8 mouse cellular contexts compared by ENCODE assay signal in genomic region chr10:81139529-81139846, GRCm38 (mm10). TPM values are rescaled to one million over a fixed set of nuclear protein-coding genes. Genes with fewer than 3 reads are reported as not detected.
DNase-seq lines count a peak whose midpoint lies in the region; ATAC-seq and TF ChIP-seq lines count a peak whose summit lies in the region.

No protein-coding gene starts in this region.

- H3K4me1 ChIP-seq in heart, embryonic 10.5 days, result peaks cover 83% of the 10 kb centered on the region
- peaks cover 75% of the 10 kb centered on the region for H3K4me1 ChIP-seq in G1E (ENCODE audit: insufficient read depth, low read depth, low read length)
- peaks cover 74% of the 10 kb centered on the region for H3K4me1 ChIP-seq in hindbrain, embryonic 10.5 days (replicated peaks)

- H3K9me3 ChIP-seq in heart, embryonic 10.5 days, result no peaks in the 10 kb centered on the region
- H3K9me3 ChIP-seq in G1E (replicated peaks), result peaks cover 11% of the 10 kb centered on the region
- no peaks in the 10 kb centered on the region for H3K9me3 ChIP-seq in hindbrain, embryonic 10.5 days

- peaks cover 23% of the 10 kb centered on the region for H3K36me3 ChIP-seq in heart, embryonic 10.5 days
- H3K36me3 ChIP-seq in G1E (replicated peaks) (peaks cover 61% of the 10 kb centered on the region), macrophage (ENCODE audit: inconsistent target) (no peaks in the 10 kb centered on the region; the same call in 1 of the 2 replicates)
- H3K36me3 ChIP-seq in hindbrain, embryonic 10.5 days, result peaks cover 21% of the 10 kb centered on the region

- ATAC-seq in G1E (ENCODE audit: extremely low read depth, insufficient number of reproducible peaks, low FRiP score, poor library complexity, severe bottlenecking), result no peak

- 86% methylated on average over 4 of the region's 4 CpGs for WGBS in heart, embryonic 10.5 days
- WGBS in hindbrain, embryonic 10.5 days, result 67% methylated on average over 4 of the region's 4 CpGs
- whole genome bisulfite sequencing in macrophage (ENCODE audit: missing documents), result 64% methylated on average over 4 of the region's 4 CpGs

- H3K27ac ChIP-seq in heart, embryonic 10.5 days, result peak overlapping the region; percentile 98
- peak overlapping the region; percentile 98 for H3K27ac ChIP-seq in hindbrain, embryonic 10.5 days
- H3K27ac ChIP-seq in macrophage, result no peak overlapping the region

- peaks cover 17% of the 10 kb centered on the region for H3K27me3 ChIP-seq in heart, embryonic 10.5 days (ENCODE audit: insufficient read depth, poor library complexity, severe bottlenecking)
- H3K27me3 ChIP-seq in G1E (ENCODE audit: insufficient read depth, low read length), result no peaks in the 10 kb centered on the region
- peaks cover 16% of the 10 kb centered on the region for H3K27me3 ChIP-seq in hindbrain, embryonic 10.5 days (ENCODE audit: insufficient read depth, poor library complexity, severe bottlenecking)

- H3K79me2 ChIP-seq in macrophage (ENCODE audit: inconsistent target), result peaks cover 66% of the 10 kb centered on the region

- H3K4me3 ChIP-seq in heart, embryonic 10.5 days, result peak overlapping the region; percentile 93
- H3K4me3 ChIP-seq in G1E (ENCODE audit: low read depth, low read length), result peak overlapping the region; percentile 79
- peak overlapping the region; percentile 74 for H3K4me3 ChIP-seq in hindbrain, embryonic 10.5 days
- H3K4me3 ChIP-seq in macrophage (ENCODE audit: inconsistent target), result peak overlapping the region; percentile 76

- no peak for DNase-seq in heart, embryonic 10.5 days (ENCODE audit: low spot score)
- DNase-seq in heart, adult 9 months (ENCODE audit: low spot score in 2 of 2), result no peak
- DNase-seq in G1E (ENCODE audit: low spot score), result no peak
- DNase-seq in hindbrain, embryonic 10.5 days (ENCODE audit: low spot score), result no peak
- no peak for DNase-seq in urinary bladder, postnatal 25 days (ENCODE audit: low spot score)
- DNase-seq in left cerebral cortex, adult 8-10 months (ENCODE audit: low spot score in 2 of 2), result no peak
- DNase-seq in T-cell, adult 2 months (ENCODE audit: low spot score), result no peak

- no peak for TF ChIP-seq CTCF in G1E (IDR thresholded peaks at IDR 0.05; ENCODE audit: low read depth, low read length)

RNA-seq across cellular contexts. Expression of gene Zbtb7a, which starts 4.5 kb away (rescaled TPM):
- polyA plus RNA-seq in heart, embryonic 10.5 days (2016; fragmentation: Nextera tagmentation; extraction: Ambion mirVana), result 17.6 and 18.6 TPM in 2 replicates
- total RNA-seq in G1E (2014; fragmentation: Nextera tagmentation) (27.7 and 31.1 TPM in 2 replicates), G1E (2017) (6.4 and 7.1 TPM in 2 replicates)
- polyA plus RNA-seq in G1E (2012) (75.7 and 79.1 TPM in 2 replicates), macrophage (2018) (48.1 to 55.4 TPM (median 52.8 TPM) in 3 replicates)
- 9.4 and 12.4 TPM in 2 replicates for polyA plus RNA-seq in hindbrain, embryonic 10.5 days (2016; fragmentation: Nextera tagmentation; extraction: Ambion mirVana)
- 100 to 1,000 TPM in 6 of 26 experiments, 10 to 100 TPM in 20; 17.7 to 188 (median 75.1) TPM for total RNA-seq in macrophage (2018; cell fraction: chromatin; rRNA removed)
- total RNA-seq in macrophage (2018; cell fraction: cytosol; rRNA removed), result 100 to 1,000 TPM in 4 of 26 experiments, 10 to 100 TPM in 22; 50.3 to 111 (median 83.6) TPM
- 100 to 1,000 TPM in 11 of 26 experiments, 10 to 100 TPM in 15; 39.7 to 162 (median 88.6) TPM for total RNA-seq in macrophage (2018; cell fraction: nucleus; rRNA removed)
- 100 to 1,000 TPM; 106 to 115 (median 112) TPM for total RNA-seq in left cerebral cortex, adult 8-10 months (2022)

RNA-seq across cellular contexts. Expression of gene Pias4, which starts 28.2 kb away (rescaled TPM):
- 53.5 and 62.2 TPM in 2 replicates for polyA plus RNA-seq in heart, embryonic 10.5 days (2016; fragmentation: Nextera tagmentation; extraction: Ambion mirVana)
- total RNA-seq in G1E (2014; fragmentation: Nextera tagmentation) (28.6 and 34.4 TPM in 2 replicates), G1E (2017) (21.2 and 24.8 TPM in 2 replicates)
- polyA plus RNA-seq in G1E (2012) (62.7 and 70.5 TPM in 2 replicates), macrophage (2018) (19.6 to 22.5 TPM (median 21.5 TPM) in 3 replicates)
- polyA plus RNA-seq in hindbrain, embryonic 10.5 days (2016; fragmentation: Nextera tagmentation; extraction: Ambion mirVana), result 64.1 and 72.2 TPM in 2 replicates
- 100 to 1,000 TPM in 1 of 26 experiments, 10 to 100 TPM in 25; 30.3 to 113 (median 63.8) TPM for total RNA-seq in macrophage (2018; cell fraction: chromatin; rRNA removed)
- total RNA-seq in macrophage (2018; cell fraction: cytosol; rRNA removed), result 10 to 100 TPM; 18.8 to 27.9 (median 23.9) TPM
- total RNA-seq in macrophage (2018; cell fraction: nucleus; rRNA removed), result 10 to 100 TPM; 29.0 to 59.1 (median 42.5) TPM
- 10 to 100 TPM; 22.0 to 30.4 (median 27.9) TPM for total RNA-seq in left cerebral cortex, adult 8-10 months (2022)

RNA-seq across cellular contexts. Expression of gene Map2k2, which starts 33.8 kb away (rescaled TPM):
- polyA plus RNA-seq in heart, embryonic 10.5 days (2016; fragmentation: Nextera tagmentation; extraction: Ambion mirVana), result 173 and 196 TPM in 2 replicates
- 35.9 and 52.2 TPM in 2 replicates for total RNA-seq in G1E (2014; fragmentation: Nextera tagmentation)
- 63.5 and 76.7 TPM in 2 replicates for total RNA-seq in G1E (2017)
- polyA plus RNA-seq in G1E (2012), result 272 and 393 TPM in 2 replicates
- 218 and 261 TPM in 2 replicates for polyA plus RNA-seq in hindbrain, embryonic 10.5 days (2016; fragmentation: Nextera tagmentation; extraction: Ambion mirVana)
- total RNA-seq in macrophage (2018; cell fraction: chromatin; rRNA removed), result 100 to 1,000 TPM in 25 of 26 experiments, 10 to 100 TPM in 1; 88.4 to 251 (median 169) TPM
- 100 to 1,000 TPM in 15 of 26 experiments, 10 to 100 TPM in 11; 79.6 to 125 (median 103) TPM for total RNA-seq in macrophage (2018; cell fraction: cytosol; rRNA removed)
- total RNA-seq in macrophage (2018; cell fraction: nucleus; rRNA removed), result 100 to 1,000 TPM in 17 of 26 experiments, 10 to 100 TPM in 9; 68.3 to 137 (median 111) TPM
- polyA plus RNA-seq in macrophage (2018), result 31.4 to 102 TPM (median 93.5 TPM) in 3 replicates
- 100 to 1,000 TPM; 121 to 132 (median 126) TPM for total RNA-seq in left cerebral cortex, adult 8-10 months (2022)

RNA-seq across cellular contexts. Expression of gene Eef2, which starts 36.9 kb away (rescaled TPM):
- 447 and 460 TPM in 2 replicates for polyA plus RNA-seq in heart, embryonic 10.5 days (2016; fragmentation: Nextera tagmentation; extraction: Ambion mirVana)
- 1,577 and 1,715 TPM in 2 replicates for total RNA-seq in G1E (2014; fragmentation: Nextera tagmentation)
- total RNA-seq in G1E (2017), result 1,676 and 1,695 TPM in 2 replicates
- polyA plus RNA-seq in G1E (2012), result 2,355 and 3,878 TPM in 2 replicates
- polyA plus RNA-seq in hindbrain, embryonic 10.5 days (2016; fragmentation: Nextera tagmentation; extraction: Ambion mirVana), result 495 and 570 TPM in 2 replicates
- 100 to 1,000 TPM; 161 to 373 (median 228) TPM for total RNA-seq in macrophage (2018; cell fraction: chromatin; rRNA removed)
- 1,000 to 10,000 TPM in 11 of 26 experiments, 100 to 1,000 TPM in 15; 644 to 1,256 (median 896) TPM for total RNA-seq in macrophage (2018; cell fraction: cytosol; rRNA removed)
- total RNA-seq in macrophage (2018; cell fraction: nucleus; rRNA removed), result 100 to 1,000 TPM; 248 to 505 (median 331) TPM
- polyA plus RNA-seq in macrophage (2018), result 749 to 1,081 TPM (median 1,012 TPM) in 3 replicates
- 100 to 1,000 TPM; 928 to 998 (median 954) TPM for total RNA-seq in left cerebral cortex, adult 8-10 months (2022)

RNA-seq across cellular contexts. Expression of gene Creb3l3, which starts 40.8 kb away (rescaled TPM):
- polyA plus RNA-seq in heart, embryonic 10.5 days (2016; fragmentation: Nextera tagmentation; extraction: Ambion mirVana), result 0.43 and 2.4 TPM in 2 replicates
- not detected in 2 replicates for total RNA-seq in G1E (2014; fragmentation: Nextera tagmentation)
- 0.29 TPM in 1 of 2 replicates, not detected in the other for total RNA-seq in G1E (2017)
- polyA plus RNA-seq in G1E (2012), result not detected in 2 replicates
- 0.29 and 0.30 TPM in 2 replicates for polyA plus RNA-seq in hindbrain, embryonic 10.5 days (2016; fragmentation: Nextera tagmentation; extraction: Ambion mirVana)
- 1 to 10 TPM in 1 of 26 experiments, under 1 TPM in 12, not detected in 13; 0.30 to 1.4 (median 0.59) TPM for total RNA-seq in macrophage (2018; cell fraction: chromatin; rRNA removed)
- 1 to 10 TPM in 19 of 26 experiments, under 1 TPM in 7; 0.38 to 1.8 (median 1.1) TPM for total RNA-seq in macrophage (2018; cell fraction: cytosol; rRNA removed)
- total RNA-seq in macrophage (2018; cell fraction: nucleus; rRNA removed), result 1 to 10 TPM in 4 of 26 experiments, under 1 TPM in 15, not detected in 7; 0.25 to 1.7 (median 0.61) TPM
- 0.75 to 1.1 TPM (median 0.85 TPM) in 3 replicates for polyA plus RNA-seq in macrophage (2018)
- under 1 TPM in 3 of 4 experiments, not detected in 1; 0.28 to 0.48 (median 0.37) TPM for total RNA-seq in left cerebral cortex, adult 8-10 months (2022)
